Mouse (Mus musculus) CH12F3 (cell line): ENCODE results near the gene Sdc1.

ENCODE experiments used
- in situ Hi-C: fragments of 300-500 bp; cut with MboI; formaldehyde crosslinking; loops from 2 replicates; pipeline ENCODE4 v1.14.3; 2020; ENCODE audit warnings: low sequenced_read_pairs

Sdc1 gene

GRCm38 (mm10) chr12:8817467-8818232 lies 46.5 kb downstream of the Sdc1 start:
- in situ Hi-C loops = no loop called here

- in situ Hi-C loops = no loop called here
Measured at GRCm38 (mm10) chr12:8818233-8818672, 47.1 kb downstream of the Sdc1 start.

- in situ Hi-C loops = no loop called here
Measured at GRCm38 (mm10) chr12:8824995-8825703, 54.0 kb downstream of the Sdc1 start.

- in situ Hi-C loops = no loop called here
Measured at GRCm38 (mm10) chr12:8827014-8827715, 56.0 kb downstream of the Sdc1 start.

- in situ Hi-C loops = no loop called here
Measured at GRCm38 (mm10) chr12:8829032-8829660, 58.0 kb downstream of the Sdc1 start.

- in situ Hi-C loops = no loop called here
Measured at GRCm38 (mm10) chr12:8829661-8830040, 58.5 kb downstream of the Sdc1 start.

GRCm38 (mm10) chr12:8830967-8831635 lies 60.0 kb downstream of the Sdc1 start:
- in situ Hi-C loops = no loop called here

GRCm38 (mm10) chr12:8831710-8832109 lies 60.6 kb downstream of the Sdc1 start:
- in situ Hi-C loops = no loop called here

GRCm38 (mm10) chr12:8840782-8841325 lies 69.7 kb downstream of the Sdc1 start:
- in situ Hi-C loops = no loop called here

GRCm38 (mm10) chr12:8842725-8843124 lies 71.6 kb downstream of the Sdc1 start:
- in situ Hi-C loops = no loop called here
